Mouse (Mus musculus): ENCODE data around the gene S1pr2. TPM values are rescaled to one million over a fixed set of nuclear protein-coding genes. Genes with fewer than 3 reads are reported as not detected.

The S1pr2 gene
- total and polyA plus RNA-seq, 3 experiments: 6.4 to 27.4 TPM; not detected in 1

GRCm38 (mm10) chr9:21014691-21015570 is 38.4 kb upstream of the S1pr2 start:
- DNase-seq (ENCODE audit: low read depth, low spot score): peak; percentile 99
- H3K36me3 ChIP-seq (ENCODE audit: control insufficient read depth in 1 of 2, insufficient read depth in 2 of 2, low read length in 2 of 2): peaks cover 0 to 39% of the 10 kb centered on the region in 2 experiments; a peak in 2 of 4 replicates
- peak overlapping the region; percentile 65 for H3K9ac ChIP-seq (ENCODE audit: control insufficient read depth, low read depth, low read length, poor library complexity, severe bottlenecking)
- peak overlapping the region; percentile 59 for H3K27ac ChIP-seq (ENCODE audit: control insufficient read depth, low read depth, low read length)
- H3K79me2 ChIP-seq (ENCODE audit: control insufficient read depth, insufficient read depth, low read length, poor library complexity): peaks cover 11% of the 10 kb centered on the region
- no peaks in the 10 kb centered on the region for H3K9me3 ChIP-seq (replicated peaks; ENCODE audit: insufficient read depth, low read length)
- H3K27me3 ChIP-seq (ENCODE audit: control insufficient read depth in 1 of 2, insufficient read depth in 2 of 2, low read length in 2 of 2): no peaks in the 10 kb centered on the region
- peaks cover 22 to 59% of the 10 kb centered on the region in 2 experiments for H3K4me1 ChIP-seq (ENCODE audit: control insufficient read depth in 1 of 2, insufficient read depth in 2 of 2, low read length in 2 of 2)
- peak overlapping the region; percentile 59 for H3K4me3 ChIP-seq (ENCODE audit: control insufficient read depth in 1 of 2, insufficient read depth in 1 of 2, low read depth in 2 of 2, low read length in 2 of 2)
- TF ChIP-seq TAL1 (IDR thresholded peaks at IDR 0.05; ENCODE audit: low read length): 0 out of 2 replicates have a peak, but pooled peaks have one; percentile 3
- peak in 1 of 2 experiments; percentile 25; a peak in 1 of 4 replicates for TF ChIP-seq POLR2A (IDR thresholded peaks at IDR 0.05; ENCODE audit: control insufficient read depth in 1 of 2, insufficient read depth in 1 of 2, low read depth in 1 of 2, low read length in 2 of 2, poor library complexity in 1 of 2)
- TF ChIP-seq UBTF (IDR thresholded peaks at IDR 0.05; ENCODE audit: borderline replicate concordance, insufficient read depth, low read depth, low read length): peak; percentile 74; the same call in 1 of the 2 replicates
- no peak for TF ChIP-seq MAFK (IDR thresholded peaks at IDR 0.05; ENCODE audit: borderline replicate concordance, low read depth, low read length)
- no peak for TF ChIP-seq E2F4 (IDR thresholded peaks at IDR 0.05; ENCODE audit: borderline replicate concordance, low read depth, low read length)

GRCm38 (mm10) chr9:21012368-21012767 is 35.8 kb upstream of the S1pr2 start:
- Histone ChIP-seq H3K4me3 (ENCODE audit: control insufficient read depth in 1 of 2, insufficient read depth in 1 of 2, low read depth in 2 of 2, low read length in 2 of 2) (peak overlapping the region; percentile 1 to 32), H3K79me2 (ENCODE audit: control insufficient read depth, insufficient read depth, low read length, poor library complexity) (peaks cover 11% of the 10 kb centered on the region), H3K36me3 (ENCODE audit: control insufficient read depth in 1 of 2, insufficient read depth in 2 of 2, low read length in 2 of 2) (peaks cover 0 to 31% of the 10 kb centered on the region in 2 experiments; a peak in 3 of 4 replicates), H3K4me1 (ENCODE audit: control insufficient read depth in 1 of 2, insufficient read depth in 2 of 2, low read length in 2 of 2) (peaks cover 20 to 48% of the 10 kb centered on the region in 2 experiments), H3K27ac (ENCODE audit: control insufficient read depth, low read depth, low read length) (peak overlapping the region; percentile 61), H3K9me3 (replicated peaks; ENCODE audit: insufficient read depth, low read length) (no peaks in the 10 kb centered on the region), H3K27me3 (ENCODE audit: control insufficient read depth in 1 of 2, insufficient read depth in 2 of 2, low read length in 2 of 2) (no peaks in the 10 kb centered on the region), H3K9ac (ENCODE audit: control insufficient read depth, low read depth, low read length, poor library complexity, severe bottlenecking) (peak overlapping the region; percentile 32)
- DNase-seq (ENCODE audit: low read depth, low spot score): peak; percentile 83
- TF ChIP-seq POLR2AphosphoS2 (IDR thresholded peaks at IDR 0.05; ENCODE audit: low read length) (no peak), MXI1 (IDR thresholded peaks at IDR 0.05; ENCODE audit: low read depth, low read length) (no peak), EP300 (IDR thresholded peaks at IDR 0.05; ENCODE audit: low read depth in 1 of 2, low read length in 2 of 2) (no peak), ZNF384 (IDR thresholded peaks at IDR 0.05; ENCODE audit: low read depth, low read length) (no peak), HCFC1 (IDR thresholded peaks at IDR 0.05; ENCODE audit: low read depth, low read length) (no peak), CTCF (IDR thresholded peaks at IDR 0.05 in 2 of 3, conservative IDR thresholded peaks at IDR 0.05 in 1 of 3; ENCODE audit: control insufficient read depth in 1 of 3, insufficient read depth in 1 of 3, low read depth in 2 of 3, low read length in 3 of 3, poor library complexity in 1 of 3, severe bottlenecking in 1 of 3) (peak in 1 of 3 experiments; percentile 79; a peak in 2 of 6 replicates), NRF1 (IDR thresholded peaks at IDR 0.05; ENCODE audit: insufficient read depth, low read depth, low read length, poor library complexity, severe bottlenecking) (no peak)

All from MEL (cell line).